Mouse (Mus musculus) midbrain, embryonic 15.5 days (tissue): ENCODE results near the gene Vdr. TPM values are rescaled to one million over a fixed set of nuclear protein-coding genes. Genes with fewer than 3 reads are reported as not detected.

ENCODE experiments used
- ATAC-seq: fragments of 200-750 bp; cut with Nextera tagmentation; replicated peaks from 2 replicates; pipeline ENCODE4 v1.8.0; 2017; ENCODE audit warnings: moderate TSS enrichment
- H3K27ac ChIP-seq: fragments of 300-500 bp; sonication (generic); 2 replicates; pipeline ENCODE4 v1.5.1; 2015; ENCODE audit warnings: mild to moderate bottlenecking, inconsistent platforms
- H3K27me3 ChIP-seq: fragments of 300-500 bp; sonication (generic); replicated peaks from 2 replicates; pipeline ENCODE4 v1.6.1; 2015; ENCODE audit warnings: inconsistent platforms
- H3K36me3 ChIP-seq: fragments of 300-500 bp; sonication (generic); replicated peaks from 2 replicates; pipeline ENCODE4 v1.6.1; 2015; ENCODE audit warnings: inconsistent platforms
- H3K4me1 ChIP-seq: fragments of 300-500 bp; sonication (generic); 2 replicates; pipeline ENCODE4 v1.6.1; 2015; ENCODE audit warnings: inconsistent platforms
- H3K4me2 ChIP-seq: fragments of 300-500 bp; sonication (generic); 2 replicates; pipeline ENCODE4 v1.6.1; 2015; ENCODE audit warnings: inconsistent platforms, mild to moderate bottlenecking, moderate library complexity
- H3K4me3 ChIP-seq: fragments of 300-500 bp; sonication (generic); 2 replicates; pipeline ENCODE4 v1.5.1; 2015; ENCODE audit warnings: mild to moderate bottlenecking, inconsistent platforms
- H3K9ac ChIP-seq: fragments of 300-500 bp; sonication (generic); 2 replicates; pipeline ENCODE4 v1.6.1; 2015; ENCODE audit warnings: mild to moderate bottlenecking, inconsistent platforms
- H3K9me3 ChIP-seq: fragments of 300-500 bp; sonication (generic); 2 replicates; pipeline ENCODE4 v1.6.1; 2016; ENCODE audit warnings: inconsistent platforms
- WGBS: fragments of 180-500 bp; shearing (Covaris S2); methylation state at CpG from one replicate; pipeline ENCODE4 v1.1.7; 2015; ENCODE audit warnings: mixed read lengths; 5-methylcytosine and 5-hydroxymethylcytosine counted together
- polyA plus RNA-seq: library from polyadenylated mRNA; unstranded; fragments of >200 nt; fragmentation: Nextera tagmentation; extraction: Ambion mirVana; gene quantifications from 2 replicates; pipeline ENCODE4 v1.2.1, GENCODE M21; 2015

Gene Vdr
- polyA plus RNA-seq, 1 experiment from 2014 or later = 0.10 TPM

DNA sequence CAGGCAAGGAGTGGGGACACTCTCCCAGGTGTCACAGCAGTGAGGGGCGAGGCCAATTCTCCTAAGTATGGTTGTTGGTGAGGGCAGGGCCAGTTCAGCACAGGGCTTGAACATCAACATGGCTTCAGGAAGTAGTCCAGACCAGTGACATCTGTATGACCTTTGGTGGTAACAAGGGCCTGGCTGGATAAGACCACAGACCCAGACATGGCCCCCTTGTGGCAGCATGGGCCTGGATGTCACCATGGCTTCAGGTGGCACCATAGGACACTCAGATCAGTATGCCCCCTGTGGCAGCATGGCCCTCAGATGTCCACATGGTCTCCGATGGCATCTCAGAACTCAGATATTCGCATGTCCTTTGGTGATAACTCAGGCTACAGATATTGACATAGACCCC is 58.1 kb downstream of the Vdr start:
- 84% methylated on average over 3 of the region's 3 CpGs for WGBS
- H3K27me3 ChIP-seq = no peaks in the 10 kb centered on the region

DNA sequence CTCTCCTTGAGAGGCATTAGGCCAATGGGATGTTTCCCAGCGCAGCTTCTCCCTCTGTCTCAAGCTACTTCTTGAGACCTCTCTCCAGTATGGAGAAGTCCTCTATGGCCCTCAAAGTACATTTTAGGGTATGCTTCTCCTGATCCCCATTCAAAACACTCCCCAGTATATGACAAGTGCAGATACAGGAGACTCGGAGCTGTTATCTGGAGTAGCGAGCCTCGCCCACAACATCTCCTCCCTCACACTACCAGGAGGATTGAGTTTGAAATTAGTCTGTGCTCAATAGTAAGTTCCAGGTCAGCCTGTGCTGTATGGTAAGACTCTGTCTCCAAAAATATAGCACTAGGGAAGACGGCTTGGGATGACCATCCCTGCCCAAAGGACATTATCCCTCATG is 59.4 kb downstream of the Vdr start:
- no peaks in the 10 kb centered on the region for H3K36me3 ChIP-seq
- ATAC-seq = no peak
- no peak overlapping the region for H3K27ac ChIP-seq
- H3K4me3 ChIP-seq = no peak overlapping the region
- H3K9ac ChIP-seq = no peak overlapping the region
- no peak overlapping the region for H3K4me2 ChIP-seq
- peaks cover 6% of the 10 kb centered on the region; the same call in 1 of the 2 replicates for H3K4me1 ChIP-seq
- no peaks in the 10 kb centered on the region for H3K27me3 ChIP-seq
- no peaks in the 10 kb centered on the region for H3K9me3 ChIP-seq
- 88% methylated on average over 5 of the region's 5 CpGs for WGBS

More for the DNA sequence above, 58.1 kb downstream of the Vdr start:
- no peaks in the 10 kb centered on the region for H3K36me3 ChIP-seq
- no peaks in the 10 kb centered on the region for H3K9me3 ChIP-seq
- no peak overlapping the region for H3K4me2 ChIP-seq
- no peak for ATAC-seq
- H3K9ac ChIP-seq = no peak overlapping the region
- H3K4me1 ChIP-seq = peaks cover 6% of the 10 kb centered on the region; the same call in 1 of the 2 replicates
- H3K4me3 ChIP-seq = no peak overlapping the region
- H3K27ac ChIP-seq = no peak overlapping the region

DNA sequence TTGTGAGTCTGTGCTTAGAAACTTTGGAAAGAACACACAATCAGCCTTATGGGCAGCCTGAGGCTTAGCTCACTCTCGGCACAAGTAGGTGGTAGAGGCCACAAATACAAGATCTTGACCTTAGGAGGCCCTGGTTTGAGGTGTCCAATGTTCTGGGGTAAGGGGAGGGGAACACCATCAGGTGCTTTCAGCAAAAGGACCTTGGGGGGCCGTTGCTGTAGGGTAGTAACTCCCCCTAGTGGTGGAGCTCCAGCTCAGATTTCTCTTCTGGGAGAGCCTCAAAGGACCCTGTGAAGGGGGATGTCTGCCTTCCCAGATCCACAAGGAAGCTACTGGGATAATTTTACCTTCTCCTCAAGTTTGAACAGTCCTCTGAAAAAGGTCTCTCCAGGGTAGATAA is 60.0 kb downstream of the Vdr start:
- H3K4me3 ChIP-seq = no peak overlapping the region
- 20% methylated on average over 2 of the region's 2 CpGs for WGBS
- no peaks in the 10 kb centered on the region for H3K36me3 ChIP-seq
- H3K4me2 ChIP-seq = no peak overlapping the region
- no peaks in the 10 kb centered on the region for H3K27me3 ChIP-seq
- H3K9me3 ChIP-seq = no peaks in the 10 kb centered on the region
- no peak overlapping the region for H3K9ac ChIP-seq
- H3K27ac ChIP-seq = no peak overlapping the region
- no peak for ATAC-seq
- peaks cover 6% of the 10 kb centered on the region; the same call in 1 of the 2 replicates for H3K4me1 ChIP-seq

DNA sequence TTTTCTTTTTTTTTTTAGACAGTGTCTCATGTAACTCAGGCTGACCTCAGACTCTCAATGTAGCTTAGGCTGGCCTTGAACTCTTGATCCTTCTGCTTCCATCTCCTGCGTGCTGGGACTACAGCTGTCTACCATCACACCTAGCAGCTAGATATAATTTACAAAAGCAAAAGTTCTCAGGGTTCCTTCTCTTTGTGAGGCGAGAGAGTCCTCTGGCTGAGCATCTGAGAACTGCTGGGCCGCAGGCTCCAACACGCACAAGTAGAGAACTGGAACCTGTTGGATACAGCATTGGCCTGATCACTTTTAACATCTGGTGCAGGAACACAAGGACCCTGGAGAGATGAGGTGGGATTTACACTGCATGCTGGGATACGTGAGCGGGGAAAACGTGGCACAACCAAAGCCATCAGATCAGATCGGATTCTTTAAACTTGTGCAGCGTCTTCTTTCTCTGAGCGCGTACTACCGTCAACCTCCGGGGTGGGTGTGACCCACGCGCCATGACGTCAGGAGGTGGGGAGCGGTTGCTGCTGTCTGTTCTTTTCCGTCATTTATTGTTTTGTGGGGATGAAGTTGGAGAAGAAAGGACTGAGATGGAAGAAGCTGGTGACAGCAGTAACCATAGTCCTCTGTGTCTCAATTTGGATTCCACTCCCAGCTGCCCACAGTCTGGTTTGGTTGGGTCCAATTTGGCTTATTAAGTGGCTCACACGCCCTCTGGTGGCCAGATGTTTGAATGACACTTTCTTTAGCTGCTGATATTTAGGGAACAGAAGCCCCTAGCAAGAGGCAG is 61.1 kb downstream of the Vdr start:
- Histone ChIP-seq H3K36me3 (no peaks in the 10 kb centered on the region), H3K4me2 (peak overlapping the region; percentile 78), H3K9me3 (no peaks in the 10 kb centered on the region), H3K27ac (peak overlapping the region; percentile 74), H3K27me3 (no peaks in the 10 kb centered on the region), H3K9ac (peak overlapping the region; percentile 35), H3K4me1 (peaks cover 6% of the 10 kb centered on the region; the same call in 1 of the 2 replicates), H3K4me3 (peak overlapping the region; percentile 36)
- WGBS = 4% methylated on average over 19 of the region's 19 CpGs
- peak; percentile 76 for ATAC-seq

DNA sequence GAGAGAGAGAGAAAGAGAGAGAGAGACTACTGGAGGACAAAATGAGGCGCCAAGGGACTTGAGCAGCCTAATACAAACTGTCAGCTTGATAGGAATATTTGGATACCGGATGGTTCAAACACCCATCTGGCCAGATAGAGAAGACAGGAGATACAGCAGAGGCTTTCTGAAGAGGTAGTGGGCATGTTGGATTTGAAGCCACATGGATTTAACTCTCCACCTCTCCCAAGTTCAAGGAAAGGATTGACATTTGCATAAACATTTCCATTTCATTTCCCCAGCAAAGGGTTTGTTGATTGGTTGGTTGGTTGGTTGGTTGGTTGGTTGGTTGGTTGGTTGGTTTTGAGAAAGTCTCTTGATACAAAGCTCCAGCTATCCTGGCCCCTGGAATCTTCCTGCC is 62.6 kb downstream of the Vdr start:
- Histone ChIP-seq H3K4me3 (no peak overlapping the region), H3K9ac (no peak overlapping the region), H3K27ac (no peak overlapping the region), H3K27me3 (no peaks in the 10 kb centered on the region), H3K4me2 (no peak overlapping the region), H3K4me1 (peaks cover 6% of the 10 kb centered on the region; the same call in 1 of the 2 replicates), H3K36me3 (no peaks in the 10 kb centered on the region), H3K9me3 (no peaks in the 10 kb centered on the region)
- WGBS = 97% methylated on average over 2 of the region's 2 CpGs
- ATAC-seq = no peak

DNA sequence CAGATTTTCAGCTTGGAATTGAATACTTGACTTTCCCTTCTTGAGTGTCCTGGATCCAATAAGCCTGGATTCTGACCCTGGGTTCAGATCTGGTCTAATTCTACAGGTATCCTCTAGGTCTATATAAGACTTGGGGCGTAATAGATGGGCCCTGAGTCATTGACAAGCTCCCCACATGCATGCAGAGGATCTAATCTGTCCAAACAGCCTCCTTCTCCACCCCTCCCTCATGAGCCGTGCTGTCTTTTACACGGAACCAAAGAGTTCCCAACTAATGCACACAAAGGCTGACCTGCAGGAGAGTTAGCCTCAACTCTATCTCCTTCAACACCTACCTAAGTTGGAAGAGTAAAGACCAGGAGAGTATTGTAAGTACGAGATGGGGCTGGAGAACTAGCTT is 63.1 kb downstream of the Vdr start:
- no peaks in the 10 kb centered on the region for H3K9me3 ChIP-seq
- peaks cover 6% of the 10 kb centered on the region; the same call in 1 of the 2 replicates for H3K4me1 ChIP-seq
- H3K27ac ChIP-seq = no peak overlapping the region
- H3K36me3 ChIP-seq = no peaks in the 10 kb centered on the region
- no peak for ATAC-seq
- H3K4me2 ChIP-seq = no peak overlapping the region
- 88% methylated on average over 4 of the region's 4 CpGs for WGBS
- H3K9ac ChIP-seq = no peak overlapping the region
- no peak overlapping the region for H3K4me3 ChIP-seq
- H3K27me3 ChIP-seq = no peaks in the 10 kb centered on the region

DNA sequence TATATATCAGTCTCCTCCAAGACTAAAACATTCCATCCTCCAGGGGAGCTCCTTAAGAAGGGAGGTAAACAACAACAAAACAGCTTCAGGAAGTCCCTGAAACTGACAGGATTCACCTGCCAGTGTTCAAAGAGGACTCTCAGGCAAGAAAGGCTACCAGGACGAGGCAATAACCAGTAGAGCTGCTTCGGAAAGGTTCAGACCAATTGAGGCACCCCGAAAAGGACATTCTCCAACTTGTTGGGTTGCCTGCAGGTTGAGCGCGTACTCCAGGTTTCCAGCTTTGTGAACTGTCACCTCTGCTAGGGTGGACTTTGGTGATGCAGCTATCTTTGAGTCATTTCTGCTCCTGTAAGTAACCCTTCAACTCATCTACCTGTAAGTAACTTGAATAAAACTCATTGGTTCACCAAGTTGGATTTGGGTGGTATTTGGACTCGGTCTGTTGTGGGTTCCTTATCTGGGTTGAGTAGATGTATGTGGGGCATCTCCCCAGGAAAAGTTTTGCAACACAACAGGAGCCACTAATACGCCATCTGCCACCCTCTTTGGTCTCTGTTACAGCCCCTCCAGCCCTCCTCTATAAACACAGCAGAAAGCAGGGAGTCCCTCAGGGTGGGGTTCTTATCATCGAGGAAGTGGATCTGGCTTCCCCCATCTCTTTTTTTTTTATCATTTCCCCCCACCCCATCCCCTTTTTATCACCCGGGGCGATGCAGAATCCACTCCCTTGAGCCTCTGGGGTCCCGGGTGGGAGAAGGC is 64.1 kb downstream of the Vdr start:
- Histone ChIP-seq H3K36me3 (no peaks in the 10 kb centered on the region), H3K9me3 (no peaks in the 10 kb centered on the region), H3K4me3 (no peak overlapping the region), H3K27me3 (no peaks in the 10 kb centered on the region), H3K27ac (no peak overlapping the region), H3K4me1 (peaks cover 6% of the 10 kb centered on the region; the same call in 1 of the 2 replicates), H3K9ac (no peak overlapping the region), H3K4me2 (no peak overlapping the region)
- no peak for ATAC-seq
- 88% methylated on average over 11 of the region's 11 CpGs for WGBS

DNA sequence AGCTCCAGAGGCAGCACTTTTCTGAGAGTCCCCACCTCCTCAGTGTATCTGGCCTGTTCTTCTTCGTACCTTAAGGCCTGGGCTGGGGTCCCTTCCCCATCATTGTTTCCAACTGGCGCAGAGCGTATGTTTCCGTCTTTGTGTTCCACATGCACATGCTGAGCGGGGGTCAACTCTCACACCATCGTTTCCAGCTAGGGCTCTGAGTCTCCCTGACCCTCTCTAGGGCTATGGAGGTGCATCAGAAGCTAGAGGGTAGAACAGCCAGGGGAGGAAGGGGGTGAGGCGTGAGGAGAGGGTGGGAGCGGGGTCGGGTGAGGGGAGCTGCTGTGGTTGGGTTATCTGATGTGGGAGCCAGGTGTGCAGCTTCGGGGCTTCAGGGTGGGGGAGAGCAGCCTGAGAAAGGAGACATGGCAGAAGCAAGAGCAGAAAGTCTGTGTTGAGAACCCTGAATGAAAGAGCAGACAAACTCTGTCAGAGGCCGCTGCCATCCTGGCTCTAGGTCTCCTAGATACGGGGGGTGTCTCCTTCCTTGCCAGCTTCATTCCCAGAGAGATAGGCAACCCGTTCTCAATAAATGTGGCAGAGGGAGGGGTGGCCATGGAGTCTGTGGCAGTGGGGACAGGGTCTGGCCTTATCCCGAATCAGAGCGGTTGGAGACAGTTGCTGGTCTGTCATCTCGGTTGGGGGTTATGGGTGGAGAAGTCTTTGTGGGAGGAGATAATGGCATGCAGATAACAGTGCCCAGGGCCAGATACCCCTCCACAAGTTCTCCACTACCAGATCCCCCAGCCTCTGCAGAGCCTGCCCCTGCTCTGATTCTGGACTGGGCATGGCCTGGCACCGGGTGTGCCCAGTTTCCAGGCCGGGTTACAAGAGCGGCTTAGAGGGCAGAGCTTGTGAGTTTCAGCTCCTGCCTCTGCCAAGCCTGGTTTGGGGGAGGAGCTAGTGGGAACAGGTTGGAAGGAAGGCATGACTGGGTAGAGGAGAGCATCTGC is 66.1 kb downstream of the Vdr start, which contains the start of gene Hdac7:
TSS of gene Hdac7 (minus strand) at position 466 of the 998 bp plus-strand sequence.
- no peaks in the 10 kb centered on the region for H3K27me3 ChIP-seq
- no peaks in the 10 kb centered on the region for H3K9me3 ChIP-seq
- no peaks in the 10 kb centered on the region for H3K36me3 ChIP-seq
- H3K4me1 ChIP-seq = peaks cover 1% of the 10 kb centered on the region; the same call in 1 of the 2 replicates
- H3K4me3 ChIP-seq = no peak within 1 kb of the TSS
- no peak for ATAC-seq
- H3K4me2 ChIP-seq = no peak within 1 kb of the TSS
- H3K9ac ChIP-seq = no peak within 1 kb of the TSS
- H3K27ac ChIP-seq = no peak within 1 kb of the TSS
- WGBS = 75% methylated on average over 19 of the region's 19 CpGs

DNA sequence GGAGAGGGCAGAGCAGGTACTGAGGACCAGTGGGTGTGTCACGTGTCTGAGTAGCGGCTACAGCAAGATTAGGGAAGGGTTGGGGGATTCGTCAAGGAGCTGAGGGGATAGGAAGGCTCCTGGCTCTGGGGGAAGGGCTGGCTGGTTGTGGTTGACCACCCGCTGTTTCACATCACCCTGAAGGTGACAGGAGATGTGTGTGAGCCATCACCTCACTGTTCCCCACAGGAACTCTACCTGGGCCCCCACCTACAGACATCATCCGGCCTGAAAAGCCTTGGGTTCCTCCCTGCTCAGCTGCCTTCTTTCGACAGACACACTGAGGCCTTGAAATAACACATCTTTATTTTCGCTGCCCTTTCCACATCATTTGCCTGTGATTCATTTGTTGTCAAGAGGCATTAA is 67.2 kb downstream of the Vdr start:
- Histone ChIP-seq H3K36me3 (no peaks in the 10 kb centered on the region), H3K27ac (no peak overlapping the region), H3K4me3 (no peak overlapping the region), H3K4me2 (no peak overlapping the region), H3K4me1 (no peaks in the 10 kb centered on the region), H3K9ac (no peak overlapping the region), H3K27me3 (no peaks in the 10 kb centered on the region), H3K9me3 (no peaks in the 10 kb centered on the region)
- no peak for ATAC-seq
- WGBS = 77% methylated on average over 7 of the region's 7 CpGs

DNA sequence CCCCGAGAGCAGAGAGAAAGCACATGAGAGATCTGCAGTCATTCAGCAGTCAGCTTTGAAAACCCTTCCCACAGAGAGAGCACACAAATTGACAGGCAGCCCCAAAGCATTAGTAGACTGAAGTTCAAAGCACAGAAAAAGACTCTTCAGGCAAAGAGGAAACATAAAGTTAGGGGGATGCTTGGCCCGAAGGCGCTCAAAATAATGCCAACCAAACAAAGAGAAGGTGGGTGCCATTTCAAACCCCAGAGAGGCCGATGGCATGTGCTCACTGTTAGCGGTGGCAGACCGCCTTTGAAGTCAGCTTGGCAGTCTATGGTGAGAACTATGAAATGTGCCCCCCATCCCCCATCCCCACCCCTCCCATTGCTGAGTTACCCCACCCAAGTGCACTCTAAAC is 68.4 kb downstream of the Vdr start:
- H3K4me3 ChIP-seq = no peak overlapping the region
- no peaks in the 10 kb centered on the region for H3K9me3 ChIP-seq
- H3K27ac ChIP-seq = no peak overlapping the region
- WGBS = 80% methylated on average over 6 of the region's 6 CpGs
- no peak for ATAC-seq
- H3K36me3 ChIP-seq = no peaks in the 10 kb centered on the region
- no peaks in the 10 kb centered on the region for H3K27me3 ChIP-seq
- H3K4me1 ChIP-seq = peaks cover 7% of the 10 kb centered on the region; the same call in 1 of the 2 replicates
- H3K9ac ChIP-seq = no peak overlapping the region
- no peak overlapping the region for H3K4me2 ChIP-seq

DNA sequence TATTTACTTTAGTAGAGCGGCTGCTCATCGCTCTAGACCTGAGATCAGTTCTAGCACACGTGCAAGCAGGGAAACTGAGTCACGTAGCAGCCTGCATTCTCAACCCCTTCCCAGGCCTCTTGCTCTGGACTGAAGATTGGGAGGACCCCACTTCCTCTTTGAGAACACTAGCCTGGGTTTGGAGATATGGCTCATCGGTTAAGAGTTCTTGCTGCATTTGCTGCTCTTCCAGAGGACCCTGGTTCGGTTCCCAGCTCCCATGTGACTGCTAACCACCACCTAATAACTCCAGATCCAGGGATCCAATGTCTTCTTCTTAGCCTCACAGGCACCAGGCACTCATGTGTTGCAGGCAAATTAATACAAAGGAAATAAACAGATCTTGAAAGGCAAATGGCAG is 69.0 kb downstream of the Vdr start:
- Histone ChIP-seq H3K9ac (no peak overlapping the region), H3K9me3 (no peaks in the 10 kb centered on the region), H3K36me3 (no peaks in the 10 kb centered on the region), H3K4me1 (peaks cover 7% of the 10 kb centered on the region; the same call in 1 of the 2 replicates), H3K4me3 (no peak overlapping the region), H3K27me3 (no peaks in the 10 kb centered on the region), H3K4me2 (no peak overlapping the region), H3K27ac (no peak overlapping the region)
- 95% methylated on average over 6 of the region's 6 CpGs for WGBS
- no peak for ATAC-seq
